Mouse (Mus musculus): Measurements from ENCODE around the gene Adipor2. TPM values are rescaled to one million over a fixed set of nuclear protein-coding genes. Genes with fewer than 3 reads are reported as not detected.
"Not testable (repeated sequence)": the region's sequence is repeated elsewhere in the genome, so short reads cannot be mapped to it uniquely, and the experiment has no call there.

The Adipor2 gene
- total and polyA plus RNA-seq, 2 experiments = 246 to 306 TPM

DNA sequence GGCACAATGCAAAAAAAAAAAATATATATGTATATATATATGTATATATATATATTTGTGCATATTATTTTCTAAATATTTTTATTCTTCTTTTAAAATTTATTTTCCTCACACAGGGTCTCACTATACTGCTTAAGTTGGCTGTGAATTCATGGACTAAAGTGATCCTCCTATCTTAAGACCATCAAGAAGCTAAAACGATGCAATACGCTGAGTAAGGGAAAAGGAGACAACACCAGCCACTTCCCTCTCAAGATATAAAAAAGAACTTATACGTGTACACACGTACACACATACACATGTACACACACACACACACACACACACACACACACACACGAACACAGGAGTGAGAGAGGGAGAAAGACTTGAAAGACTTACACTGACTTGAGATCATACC is 53.9 kb downstream of the Adipor2 start:
- no peaks in the 10 kb centered on the region for H3K27me3 ChIP-seq (ENCODE audit: control insufficient read depth, insufficient read depth, low read length)
- no peak for TF ChIP-seq POLR2A (IDR thresholded peaks at IDR 0.05; ENCODE audit: extremely low read depth, insufficient read depth, low read length)
- TF ChIP-seq CTCF (IDR thresholded peaks at IDR 0.05; ENCODE audit: low read depth, low read length) = no peak
- no peaks in the 10 kb centered on the region for H3K4me1 ChIP-seq (ENCODE audit: control insufficient read depth, insufficient read depth, low read length)
- WGBS = 80% methylated on average over 5 of the region's 5 CpGs
- peaks cover 81% of the 10 kb centered on the region for H3K36me3 ChIP-seq (ENCODE audit: control insufficient read depth, insufficient read depth, low read length)
- DNase-seq (ENCODE audit: extremely low read depth, low read depth, low spot score) = no peak
- no peak overlapping the region for H3K9ac ChIP-seq (ENCODE audit: low read depth, low read length)
- H3K79me2 ChIP-seq (ENCODE audit: control insufficient read depth, insufficient read depth, low read length) = peaks cover 3% of the 10 kb centered on the region; the same call in 1 of the 2 replicates
- H3K4me3 ChIP-seq (ENCODE audit: insufficient read depth, low read depth, low read length) = no peak overlapping the region
- no peak overlapping the region for H3K27ac ChIP-seq (replicated peaks; ENCODE audit: insufficient read depth, low read depth, low read length)

DNA sequence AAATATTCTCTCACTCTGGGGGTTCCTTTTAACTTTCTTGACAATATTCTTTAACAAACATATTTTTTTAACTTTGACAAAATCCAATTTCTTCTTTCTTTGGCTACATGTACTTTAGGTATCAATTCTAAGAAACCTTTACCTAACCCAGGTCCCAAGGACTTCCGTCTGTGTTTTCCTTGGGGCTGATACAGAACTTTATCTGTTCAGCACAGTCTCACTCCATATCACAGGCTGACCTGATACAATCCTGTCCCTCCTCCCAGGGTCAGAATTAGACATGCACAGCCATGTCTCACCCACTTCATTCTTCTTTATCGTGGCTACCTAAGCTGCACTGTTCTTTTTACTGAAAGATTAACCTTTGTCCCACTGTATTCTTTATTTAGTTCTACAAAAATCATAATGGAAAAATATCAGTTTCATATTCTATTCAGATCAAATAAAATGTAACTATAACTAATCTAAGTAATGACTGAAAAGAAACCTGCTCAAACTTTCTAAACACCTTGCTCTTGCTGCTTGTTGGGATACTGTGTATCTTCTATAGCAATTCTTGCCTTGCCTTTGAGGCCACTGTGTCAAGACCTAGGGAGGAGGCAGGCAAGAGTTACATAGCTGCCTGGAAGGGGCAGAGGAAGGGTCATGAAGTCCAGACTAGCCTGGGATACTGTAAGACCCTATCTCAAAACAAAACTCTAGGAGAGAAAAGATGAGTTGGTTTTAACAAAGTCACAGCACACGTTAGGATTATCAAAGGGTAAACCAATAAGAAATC is 56.4 kb downstream of the Adipor2 start:
- Histone ChIP-seq H3K4me1 (ENCODE audit: control insufficient read depth, insufficient read depth, low read length) (no peaks in the 10 kb centered on the region), H3K79me2 (ENCODE audit: control insufficient read depth, insufficient read depth, low read length) (no peaks in the 10 kb centered on the region; the same call in 1 of the 2 replicates), H3K27ac (replicated peaks; ENCODE audit: insufficient read depth, low read depth, low read length) (no peak overlapping the region), H3K9ac (ENCODE audit: low read depth, low read length) (no peak overlapping the region), H3K36me3 (ENCODE audit: control insufficient read depth, insufficient read depth, low read length) (peaks cover 87% of the 10 kb centered on the region), H3K27me3 (ENCODE audit: control insufficient read depth, insufficient read depth, low read length) (no peaks in the 10 kb centered on the region), H3K4me3 (ENCODE audit: insufficient read depth, low read depth, low read length) (no peak overlapping the region)
- TF ChIP-seq CTCF (IDR thresholded peaks at IDR 0.05; ENCODE audit: low read depth, low read length) (no peak), POLR2A (IDR thresholded peaks at IDR 0.05; ENCODE audit: extremely low read depth, insufficient read depth, low read length) (no peak)
- no peak for DNase-seq (ENCODE audit: extremely low read depth, low read depth, low spot score)
- 74% methylated on average over 3 of the region's 3 CpGs for WGBS

DNA sequence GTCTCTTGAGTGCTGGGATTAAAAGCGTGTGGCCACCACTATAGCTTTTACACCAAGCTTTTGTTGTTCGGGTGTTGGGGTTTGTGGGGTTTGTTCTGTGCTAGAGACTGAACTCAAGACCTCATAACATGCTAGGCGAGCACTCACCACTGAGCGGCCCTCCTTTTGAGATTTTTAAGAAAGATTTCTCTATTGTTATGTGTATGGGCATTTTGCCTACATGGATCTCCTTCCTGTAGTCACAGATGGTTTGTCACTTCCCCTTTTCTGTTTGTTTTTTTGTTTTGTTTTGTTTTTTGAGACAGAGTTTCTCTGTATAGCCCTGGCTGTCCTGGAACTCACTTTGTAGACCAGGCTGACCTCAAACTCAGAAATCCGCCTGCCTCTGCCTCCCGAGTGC is 57.3 kb downstream of the Adipor2 start:
- peaks cover 88% of the 10 kb centered on the region for H3K36me3 ChIP-seq (ENCODE audit: control insufficient read depth, insufficient read depth, low read length)
- not testable (repeated sequence) for H3K4me3 ChIP-seq (ENCODE audit: insufficient read depth, low read depth, low read length); H3K27ac ChIP-seq (replicated peaks; ENCODE audit: insufficient read depth, low read depth, low read length); H3K79me2 ChIP-seq (ENCODE audit: control insufficient read depth, insufficient read depth, low read length); H3K27me3 ChIP-seq (ENCODE audit: control insufficient read depth, insufficient read depth, low read length); H3K9ac ChIP-seq (ENCODE audit: low read depth, low read length); H3K4me1 ChIP-seq (ENCODE audit: control insufficient read depth, insufficient read depth, low read length)
- DNase-seq (ENCODE audit: extremely low read depth, low read depth, low spot score) = peak; percentile 27
- 81% methylated on average over 6 of the region's 6 CpGs for WGBS

DNA sequence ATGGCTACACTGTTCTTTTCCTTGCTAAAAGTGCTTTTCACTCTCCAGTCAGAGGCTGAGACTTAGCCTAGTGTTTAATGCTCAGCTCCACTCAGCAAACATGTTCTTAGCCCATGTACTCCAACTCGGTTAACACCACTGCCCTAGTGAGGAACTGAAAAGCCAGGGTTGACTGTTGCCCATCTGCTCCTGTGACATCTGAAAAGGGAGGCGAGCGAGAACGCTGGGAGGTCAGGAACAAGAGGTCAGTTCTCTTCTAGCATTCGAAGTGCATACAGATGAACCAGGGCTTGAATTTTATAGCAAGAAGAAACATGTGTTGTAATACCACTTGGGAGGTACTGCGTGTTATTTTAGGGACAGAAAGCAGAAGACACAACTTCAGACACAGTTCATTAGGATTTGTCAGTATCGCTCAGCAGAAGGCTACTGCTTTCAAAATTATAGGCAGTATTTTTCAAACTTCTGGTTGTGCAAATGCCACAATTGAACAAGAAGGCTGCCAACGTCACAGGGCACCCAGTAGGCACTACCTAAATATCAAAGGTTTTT is 59.4 kb downstream of the Adipor2 start:
- Histone ChIP-seq H3K27me3 (ENCODE audit: control insufficient read depth, insufficient read depth, low read length) (no peaks in the 10 kb centered on the region), H3K36me3 (ENCODE audit: control insufficient read depth, insufficient read depth, low read length) (peaks cover 90% of the 10 kb centered on the region), H3K9ac (ENCODE audit: low read depth, low read length) (no peak overlapping the region), H3K79me2 (ENCODE audit: control insufficient read depth, insufficient read depth, low read length) (no peaks in the 10 kb centered on the region), H3K27ac (replicated peaks; ENCODE audit: insufficient read depth, low read depth, low read length) (no peak overlapping the region), H3K4me3 (ENCODE audit: insufficient read depth, low read depth, low read length) (no peak overlapping the region), H3K4me1 (ENCODE audit: control insufficient read depth, insufficient read depth, low read length) (no peaks in the 10 kb centered on the region)
- no peak for TF ChIP-seq POLR2A (IDR thresholded peaks at IDR 0.05; ENCODE audit: extremely low read depth, insufficient read depth, low read length)
- no peak for TF ChIP-seq CTCF (IDR thresholded peaks at IDR 0.05; ENCODE audit: low read depth, low read length)
- DNase-seq (ENCODE audit: extremely low read depth, low read depth, low spot score) = peak; percentile 32
- 72% methylated on average over 8 of the region's 8 CpGs for WGBS

DNA sequence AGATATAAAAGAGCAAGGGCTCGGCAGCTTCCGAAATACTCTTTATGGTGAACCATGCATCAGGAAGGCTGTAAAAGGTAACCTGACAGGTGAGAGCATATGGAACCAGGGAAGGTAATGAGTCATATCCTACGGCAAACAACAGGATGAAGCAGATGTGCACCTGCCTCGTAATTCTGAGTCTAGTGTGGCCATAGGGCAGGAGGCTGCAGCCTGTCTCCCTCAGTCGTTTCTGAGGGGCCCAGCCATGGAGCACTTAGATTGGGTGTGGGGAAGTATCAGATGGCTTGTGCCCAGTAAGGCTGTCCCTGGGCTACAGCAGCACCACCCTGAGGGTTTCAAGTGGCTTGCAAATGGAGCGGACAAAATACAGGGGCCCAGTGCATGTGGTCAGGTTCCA is 65.0 kb downstream of the Adipor2 start:
- peak; percentile 33 for DNase-seq (ENCODE audit: extremely low read depth, low read depth, low spot score)
- Histone ChIP-seq H3K36me3 (ENCODE audit: control insufficient read depth, insufficient read depth, low read length) (peaks cover 41% of the 10 kb centered on the region), H3K27me3 (ENCODE audit: control insufficient read depth, insufficient read depth, low read length) (no peaks in the 10 kb centered on the region), H3K27ac (replicated peaks; ENCODE audit: insufficient read depth, low read depth, low read length) (no peak overlapping the region), H3K4me1 (ENCODE audit: control insufficient read depth, insufficient read depth, low read length) (no peaks in the 10 kb centered on the region), H3K4me3 (ENCODE audit: insufficient read depth, low read depth, low read length) (no peak overlapping the region), H3K9ac (ENCODE audit: low read depth, low read length) (no peak overlapping the region; the same call in 1 of the 2 replicates), H3K79me2 (ENCODE audit: control insufficient read depth, insufficient read depth, low read length) (no peaks in the 10 kb centered on the region)
- 79% methylated on average over 6 of the region's 6 CpGs for WGBS
- no peak for TF ChIP-seq CTCF (IDR thresholded peaks at IDR 0.05; ENCODE audit: low read depth, low read length)
- TF ChIP-seq POLR2A (IDR thresholded peaks at IDR 0.05; ENCODE audit: extremely low read depth, insufficient read depth, low read length) = no peak

DNA sequence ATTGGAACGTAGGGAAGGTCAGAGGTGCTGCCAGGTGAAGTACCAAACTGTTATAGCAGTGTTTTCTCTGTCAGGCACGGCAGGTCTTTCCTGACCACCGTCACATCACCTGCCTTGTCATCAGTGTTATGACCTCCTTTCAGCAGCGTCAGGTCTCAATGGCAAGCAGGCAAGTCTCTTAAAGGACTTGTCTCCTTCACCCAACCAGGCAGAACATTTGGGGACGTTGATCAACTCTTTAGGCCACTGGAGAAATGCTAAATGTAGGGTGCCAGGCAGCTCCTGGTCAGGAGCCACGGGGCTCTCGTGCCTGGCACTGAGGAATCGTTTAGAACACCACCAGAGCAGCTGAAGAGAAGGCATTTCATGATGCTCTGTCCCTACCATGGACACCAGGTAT is 65.8 kb downstream of the Adipor2 start:
- Histone ChIP-seq H3K27me3 (ENCODE audit: control insufficient read depth, insufficient read depth, low read length) (no peaks in the 10 kb centered on the region), H3K79me2 (ENCODE audit: control insufficient read depth, insufficient read depth, low read length) (no peaks in the 10 kb centered on the region), H3K9ac (ENCODE audit: low read depth, low read length) (no peak overlapping the region), H3K27ac (replicated peaks; ENCODE audit: insufficient read depth, low read depth, low read length) (no peak overlapping the region), H3K4me1 (ENCODE audit: control insufficient read depth, insufficient read depth, low read length) (no peaks in the 10 kb centered on the region), H3K36me3 (ENCODE audit: control insufficient read depth, insufficient read depth, low read length) (peaks cover 34% of the 10 kb centered on the region), H3K4me3 (ENCODE audit: insufficient read depth, low read depth, low read length) (no peak overlapping the region)
- TF ChIP-seq CTCF (IDR thresholded peaks at IDR 0.05; ENCODE audit: low read depth, low read length) (no peak), POLR2A (IDR thresholded peaks at IDR 0.05; ENCODE audit: extremely low read depth, insufficient read depth, low read length) (no peak)
- WGBS = 29% methylated on average over 8 of the region's 8 CpGs
- DNase-seq (ENCODE audit: extremely low read depth, low read depth, low spot score) = peak; percentile 55
